Mouse (Mus musculus) yolk sac, embryonic 10.5 days (tissue): ENCODE data around the gene Fam192a.

ENCODE experiments used
- DNase-seq: peaks from one replicate; pipeline ENCODE4 v3.0.0-alpha.2; 2017; ENCODE audit warnings: low spot score

Gene Fam192a

GRCm38 (mm10) chr8:94601607-94602385, at the start of gene Fam192a, which contains the start of gene Rspry1:
Fam192a (minus strand) TSS chr8:94601997.
Rspry1 (plus strand) TSS chr8:94601937.
- peak; percentile 100 for DNase-seq

DNA sequence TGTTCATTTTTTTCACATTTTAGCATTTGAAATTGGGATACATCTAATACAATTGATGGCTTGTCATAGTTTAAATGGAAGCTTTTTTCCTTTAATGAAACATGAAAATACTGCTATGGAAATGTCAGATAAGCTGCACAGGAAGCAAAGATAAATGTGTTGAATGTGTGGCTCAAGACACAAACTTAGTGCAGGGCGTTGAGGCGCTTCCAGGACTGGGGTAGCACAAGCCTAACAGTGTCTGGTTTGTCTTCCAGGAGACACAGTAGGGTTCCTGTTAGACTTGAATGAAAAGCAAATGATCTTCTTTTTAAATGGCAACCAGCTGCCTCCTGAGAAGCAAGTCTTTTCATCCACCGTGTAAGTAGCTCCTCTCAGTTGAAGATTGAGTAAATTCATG, 47.7 kb upstream of the Fam192a start:
- no peak for DNase-seq

- no peak for DNase-seq
Measured at GRCm38 (mm10) chr8:94646165-94646564, 44.4 kb upstream of the Fam192a start.

DNA sequence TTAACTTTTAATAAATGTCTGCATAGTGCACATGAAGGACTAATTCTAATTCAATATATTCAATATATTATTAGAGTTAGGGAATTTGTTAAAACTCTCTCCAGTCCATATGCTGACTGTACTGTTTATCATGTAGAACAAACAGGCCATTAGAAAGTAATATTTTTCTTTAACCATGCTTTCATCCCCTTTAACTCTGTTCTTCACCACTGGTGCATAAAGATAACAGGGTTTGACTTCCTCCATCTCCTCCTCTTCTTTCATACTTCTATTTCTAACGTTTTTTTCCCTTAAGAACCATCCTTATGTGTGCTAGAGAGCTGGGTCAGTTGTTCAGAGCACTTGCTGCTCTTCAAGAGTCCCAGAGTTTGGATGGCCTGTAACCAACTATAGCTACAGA, 43.4 kb upstream of the Fam192a start:
- no peak for DNase-seq

DNA sequence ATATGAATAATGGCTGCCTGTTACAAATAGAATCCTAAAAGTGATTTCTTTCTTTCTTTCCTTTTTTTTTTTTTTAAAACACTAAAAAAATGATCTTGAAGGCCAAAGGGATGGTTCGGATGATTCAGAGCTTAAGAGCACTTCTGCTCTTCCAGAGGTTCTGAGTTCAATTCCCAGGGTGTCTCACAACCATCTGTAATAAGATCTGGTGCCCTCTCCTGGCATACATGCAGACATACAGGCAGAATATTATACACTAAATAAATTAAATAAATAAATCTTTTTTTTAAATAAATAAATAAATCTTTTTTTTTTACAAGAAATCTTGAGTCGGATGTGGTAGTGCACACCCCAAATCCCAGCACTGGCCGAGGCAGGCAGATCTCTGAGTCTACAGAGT, 40.1 kb upstream of the Fam192a start:
- DNase-seq, result no peak

GRCm38 (mm10) chr8:94641183-94641582, 39.4 kb upstream of the Fam192a start:
- no peak for DNase-seq

- DNase-seq, result no peak
Measured at GRCm38 (mm10) chr8:94634211-94634610, 32.4 kb upstream of the Fam192a start.

DNA sequence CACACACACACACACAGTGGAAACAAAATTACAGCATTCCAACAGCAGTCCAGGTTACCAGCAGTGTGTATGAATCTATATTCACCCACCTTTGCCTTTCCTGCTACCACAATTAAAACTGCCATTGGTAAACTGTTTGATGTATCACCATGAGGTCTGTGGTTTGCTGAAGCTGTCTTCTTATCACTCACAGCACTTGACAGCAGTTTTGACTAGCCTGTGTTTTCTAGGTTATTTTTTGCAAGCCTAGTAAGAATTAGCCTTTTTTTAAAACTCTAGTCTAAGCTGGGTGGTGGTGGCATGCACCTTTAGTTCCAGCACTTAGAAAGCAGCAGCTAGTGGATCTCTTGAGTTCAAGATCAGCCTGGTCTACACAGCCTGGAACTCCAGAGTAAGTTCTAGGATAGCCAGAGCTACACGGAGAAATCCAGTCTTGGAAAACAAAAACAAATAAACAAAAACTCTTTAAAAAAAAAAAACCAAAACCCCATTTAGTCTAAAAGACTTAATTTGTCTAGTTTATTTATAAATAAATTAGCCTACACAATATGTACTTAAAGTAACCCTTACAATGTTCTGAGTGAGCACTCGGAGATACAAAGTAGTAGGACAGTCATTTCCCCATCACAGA, 31.9 kb upstream of the Fam192a start:
- no peak for DNase-seq

DNA sequence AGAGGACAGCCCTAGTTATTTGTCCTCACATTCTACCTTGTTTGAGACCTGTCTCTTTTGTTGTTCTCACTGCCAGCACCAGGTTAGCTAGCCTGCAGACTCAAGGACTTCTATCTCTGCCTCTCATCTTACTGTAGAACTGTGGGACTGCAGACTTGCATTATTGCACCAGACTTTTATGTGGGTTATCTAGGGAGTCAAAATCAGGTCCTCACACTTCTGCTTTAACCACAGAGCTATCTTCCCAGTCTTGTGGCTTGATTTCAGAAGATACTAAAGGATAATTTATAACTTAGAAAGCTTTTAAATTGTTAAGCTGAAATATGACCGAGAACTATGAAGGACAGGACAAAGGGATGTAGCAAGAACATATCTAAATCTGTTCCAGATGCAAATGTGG, 23.1 kb upstream of the Fam192a start:
- DNase-seq, result no peak

- no peak for DNase-seq
Measured at GRCm38 (mm10) chr8:94607064-94607463, 5.3 kb upstream of the Fam192a start.

- no peak for DNase-seq
Measured at GRCm38 (mm10) chr8:94604030-94604429, 2.2 kb upstream of the Fam192a start.

- peak; percentile 36 for DNase-seq
Measured at GRCm38 (mm10) chr8:94602471-94603131, 804 bp upstream of the Fam192a start.

- DNase-seq, result no peak
Measured at GRCm38 (mm10) chr8:94601034-94601606, 677 bp downstream of the Fam192a start.

DNA sequence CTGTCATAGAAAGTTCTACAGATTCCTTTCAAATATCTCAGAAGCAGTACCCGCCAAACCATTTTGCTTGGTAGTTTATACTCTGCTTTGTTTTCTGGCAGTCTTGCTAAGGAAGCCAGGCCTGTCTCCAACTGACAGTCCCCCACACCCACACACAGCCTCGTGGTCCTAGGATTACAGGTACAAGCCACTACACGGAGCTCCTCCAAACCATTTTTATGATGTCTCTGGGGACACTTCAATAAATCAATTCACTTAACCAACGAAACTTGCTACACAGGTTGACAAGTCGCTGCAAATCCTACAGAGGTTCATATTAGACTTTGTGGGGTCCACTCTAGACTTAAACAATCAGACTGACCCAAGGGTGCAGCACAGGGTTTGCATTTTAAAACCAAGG, 1.3 kb downstream of the Fam192a start:
- DNase-seq, result no peak

DNA sequence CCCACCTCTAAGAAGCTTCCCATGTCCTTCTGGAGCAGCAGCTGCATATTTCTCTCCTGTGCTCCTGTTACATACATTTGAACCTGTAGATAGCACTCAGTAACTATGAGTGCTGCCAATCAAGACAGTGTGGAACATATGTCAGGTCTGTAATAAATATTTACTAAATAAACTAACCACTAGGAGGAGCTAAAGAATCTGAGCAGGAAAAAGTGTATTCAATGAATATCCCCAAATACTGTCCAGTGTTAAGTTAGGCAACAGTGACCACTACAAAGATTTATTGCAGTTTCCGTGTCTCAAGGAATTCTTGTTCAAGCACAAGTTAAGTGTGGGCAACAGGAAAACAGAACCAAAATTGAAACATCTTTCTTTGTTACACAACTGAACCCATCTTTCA, 7.6 kb downstream of the Fam192a start:
- DNase-seq, result no peak

DNA sequence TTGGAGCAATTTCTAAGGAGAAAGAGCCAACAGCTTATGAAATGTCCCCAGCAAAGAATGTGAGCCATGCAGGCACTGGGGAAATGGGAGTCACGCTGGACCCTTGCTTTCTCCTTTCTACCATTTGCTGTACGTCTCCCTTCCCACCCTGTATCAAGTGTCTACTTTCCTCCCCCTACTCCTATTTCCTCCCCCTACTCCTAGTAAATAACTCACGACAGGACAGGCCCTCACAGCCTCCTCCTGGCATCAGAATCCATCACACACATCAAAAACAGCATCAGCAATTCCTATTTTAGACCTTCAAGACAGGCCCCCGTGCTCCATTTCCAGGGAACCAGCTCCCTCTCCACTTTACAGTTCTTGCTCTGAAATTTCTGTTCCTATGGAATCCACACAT, 10.1 kb downstream of the Fam192a start:
- no peak for DNase-seq

DNA sequence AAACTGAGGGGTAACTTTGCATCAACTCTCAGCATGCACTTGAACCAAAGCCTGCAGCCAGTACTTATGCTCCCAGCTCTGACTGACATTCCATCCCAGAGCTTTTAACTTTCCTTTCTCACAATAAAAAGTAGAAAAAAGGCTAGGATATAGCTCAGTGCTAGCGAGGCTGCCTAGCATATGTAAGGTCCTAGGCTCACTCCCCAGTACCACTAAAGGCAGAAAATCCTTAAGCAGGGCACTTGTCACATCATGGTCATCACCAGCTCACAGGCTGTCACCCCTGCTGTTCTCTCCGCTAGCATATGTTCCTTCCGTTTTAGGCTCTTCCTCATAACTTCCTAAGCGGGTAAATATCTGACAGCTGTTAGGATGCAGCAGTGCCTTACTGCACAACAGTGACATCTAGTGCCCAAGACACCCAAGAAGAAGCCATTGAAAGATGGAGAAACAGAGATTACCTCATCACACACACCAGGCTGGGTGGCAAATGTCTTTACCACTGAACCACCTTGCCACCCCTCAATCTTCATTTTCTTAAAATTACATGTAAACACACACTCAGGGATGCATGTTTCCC, 17.5 kb downstream of the Fam192a start:
- no peak for DNase-seq

DNA sequence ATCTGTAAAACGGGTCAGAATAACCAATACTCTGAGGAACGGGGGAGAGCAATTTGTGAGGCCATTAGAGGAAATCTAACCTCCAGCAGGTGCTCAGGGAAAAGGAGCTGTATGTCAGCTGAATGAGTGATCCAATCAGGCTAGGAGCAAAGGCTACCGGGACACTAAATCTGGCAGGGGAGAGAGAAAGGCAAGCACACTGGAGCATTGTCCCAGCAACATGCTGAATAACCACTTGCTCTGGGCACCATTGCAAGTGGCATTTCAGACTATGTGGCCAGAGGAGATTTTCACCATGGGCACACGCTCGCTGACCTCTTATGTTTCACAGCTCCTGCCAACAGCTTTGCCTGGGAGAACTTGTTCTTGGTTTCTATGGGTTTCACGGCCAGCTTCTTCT, 19.2 kb downstream of the Fam192a start:
- no peak for DNase-seq

DNA sequence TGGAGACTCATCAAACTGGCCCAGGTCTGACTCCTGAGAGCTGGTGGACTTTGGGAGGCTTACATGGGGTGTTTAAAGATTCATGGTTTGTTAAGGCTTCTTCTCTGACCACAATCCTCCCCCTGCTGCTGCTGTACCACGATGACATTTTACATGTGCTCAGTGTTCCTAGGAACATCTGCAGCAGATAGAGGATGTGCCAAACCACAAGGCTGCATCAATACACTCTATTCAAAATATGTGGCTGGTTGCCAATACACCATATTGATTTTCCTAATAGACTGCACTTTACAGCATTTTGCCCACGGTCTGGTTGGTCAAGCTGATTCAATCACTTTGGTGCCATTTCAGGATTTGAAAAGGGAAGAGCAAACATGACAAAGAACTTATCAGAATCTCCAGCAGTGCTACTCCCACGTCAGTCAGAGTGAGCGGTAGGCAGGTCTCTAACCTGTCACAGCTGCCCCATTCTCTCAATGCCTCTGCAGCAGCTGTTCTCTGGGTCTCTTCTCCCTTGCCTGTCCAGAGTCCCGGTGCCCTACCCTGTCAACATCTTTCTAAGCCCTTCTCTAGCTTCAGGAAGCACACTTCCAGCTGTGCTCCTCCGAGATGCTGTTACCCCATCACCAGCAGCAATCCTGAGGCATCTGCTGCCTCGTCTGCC, 19.8 kb downstream of the Fam192a start:
- DNase-seq, result no peak

GRCm38 (mm10) chr8:94575148-94575547, 26.6 kb downstream of the Fam192a start:
- DNase-seq, result no peak

DNA sequence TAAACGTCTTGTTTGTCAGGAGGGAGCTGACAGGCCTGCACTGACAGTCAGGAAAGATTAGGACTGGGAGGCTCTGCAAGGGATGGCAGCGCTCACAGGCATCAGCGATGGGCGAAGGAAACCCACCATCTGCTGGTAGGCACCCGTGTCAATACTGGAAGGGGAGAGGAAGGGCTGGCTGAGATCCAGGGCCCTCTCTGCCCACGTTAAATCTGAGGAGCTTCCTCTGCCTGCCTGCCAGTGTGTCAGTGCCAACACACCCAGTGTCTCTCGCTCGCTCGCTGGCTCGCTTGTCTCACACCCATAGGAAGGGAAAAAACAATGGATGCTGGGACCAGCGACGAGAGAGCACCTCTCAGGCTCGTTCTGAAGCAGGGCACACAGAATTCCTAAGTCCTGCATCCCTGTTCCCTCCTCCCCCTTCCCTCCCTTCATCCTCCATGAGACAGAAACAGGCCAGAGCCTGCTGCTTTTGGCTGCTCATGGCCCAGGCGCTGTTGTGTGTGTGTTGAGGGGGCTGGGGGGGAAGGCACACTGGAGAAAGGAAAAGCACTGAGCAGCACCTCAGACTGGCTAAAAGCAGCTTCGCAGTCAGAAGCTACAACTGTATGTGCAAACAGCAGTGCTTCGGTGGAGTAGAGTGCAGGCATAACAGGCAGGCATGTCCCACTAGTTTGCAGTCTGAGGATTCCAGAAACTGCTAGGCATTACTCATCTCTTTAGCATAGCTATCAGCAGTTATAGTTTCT, 27.5 kb downstream of the Fam192a start:
- DNase-seq, result no peak
